Mouse (Mus musculus) heart, adult 9 months (tissue): Measurements from ENCODE around the gene Cox7a2l.

ENCODE experiments used
- DNase-seq, 2 experiments: peaks; one replicate each; pipeline ENCODE4 v3.0.0; 2022; ENCODE audit warnings: low spot score in 2 of 2

Gene Cox7a2l

DNA sequence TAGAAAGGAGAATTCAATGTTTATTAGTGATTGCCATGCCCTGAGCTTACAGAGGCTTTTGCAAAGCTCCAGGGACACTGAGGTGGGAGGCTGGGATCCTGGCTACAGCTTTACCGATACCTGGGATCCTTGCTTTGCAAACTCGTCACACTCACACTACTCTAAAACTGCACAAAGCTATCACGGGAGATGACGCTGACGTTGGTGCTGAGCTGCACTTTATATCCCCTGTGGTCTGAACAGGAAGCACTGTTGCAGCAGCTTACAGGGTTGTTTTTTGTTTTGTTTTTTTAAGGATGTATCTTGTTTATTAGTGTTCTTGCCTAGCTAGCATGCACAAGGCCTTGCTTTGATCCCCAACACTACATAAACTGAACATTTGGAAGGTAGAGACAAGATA, 63.5 kb downstream of the Cox7a2l start:
- no peak for DNase-seq

DNA sequence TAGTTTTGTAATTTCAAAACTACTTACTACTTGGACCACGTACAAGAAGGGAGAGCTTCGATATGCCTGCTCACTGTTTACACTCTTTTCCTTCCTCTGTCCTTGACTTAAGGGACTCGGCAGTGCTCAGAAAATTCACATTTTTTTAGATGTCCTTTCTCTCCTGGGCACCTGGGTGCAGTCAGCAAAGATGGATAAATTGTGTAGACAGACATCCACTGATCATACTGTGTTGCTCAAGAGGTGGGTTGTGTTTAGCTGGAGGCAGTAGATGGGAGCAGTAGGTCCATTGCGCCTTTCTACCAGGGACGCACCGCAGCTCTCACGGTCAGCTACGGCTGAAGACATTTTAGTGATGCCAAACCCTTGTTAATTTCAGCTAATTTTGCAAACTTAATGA, 64.7 kb downstream of the Cox7a2l start:
- DNase-seq, result no peak
